Mouse (Mus musculus) stomach, postnatal 0 days (tissue): Measurements from ENCODE around the gene Isoc2a.

ENCODE experiments used
- CTCF ChIP-seq: IDR thresholded peaks from 2 replicates; pipeline ENCODE4 v1.5.1; 2016; ENCODE audit warnings: antibody characterized with exemption, low read depth, mild to moderate bottlenecking, moderate library complexity
- EP300 ChIP-seq: optimal IDR thresholded peaks from 2 replicates; pipeline ENCODE3; 2016; ENCODE audit warnings: antibody characterized with exemption

DNA sequence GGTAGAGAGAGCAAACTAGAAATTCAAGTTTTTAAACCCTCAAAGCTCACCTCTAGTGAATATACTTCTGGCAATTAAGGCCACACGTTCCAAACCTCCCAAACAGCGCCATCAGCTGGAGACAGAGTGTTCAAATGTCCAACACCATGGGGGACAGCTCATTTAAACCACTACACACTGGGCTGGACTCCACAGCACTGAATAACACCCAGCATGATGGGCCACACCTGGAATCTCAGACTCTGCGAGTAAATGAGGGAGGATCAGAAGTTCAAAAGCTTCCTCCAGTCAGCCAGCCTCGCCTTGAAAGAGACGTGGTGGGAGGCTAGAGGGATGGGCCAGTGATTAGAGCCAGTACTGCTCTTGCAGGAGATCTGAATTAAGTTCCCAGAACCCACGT, 6.8 kb upstream of the Isoc2a start, which contains the start of gene Isoc2b:
- no peak for TF ChIP-seq EP300
- peak; percentile 36 for TF ChIP-seq CTCF
